Mouse (Mus musculus): ENCODE measurements around the gene Gm37240.

DNA sequence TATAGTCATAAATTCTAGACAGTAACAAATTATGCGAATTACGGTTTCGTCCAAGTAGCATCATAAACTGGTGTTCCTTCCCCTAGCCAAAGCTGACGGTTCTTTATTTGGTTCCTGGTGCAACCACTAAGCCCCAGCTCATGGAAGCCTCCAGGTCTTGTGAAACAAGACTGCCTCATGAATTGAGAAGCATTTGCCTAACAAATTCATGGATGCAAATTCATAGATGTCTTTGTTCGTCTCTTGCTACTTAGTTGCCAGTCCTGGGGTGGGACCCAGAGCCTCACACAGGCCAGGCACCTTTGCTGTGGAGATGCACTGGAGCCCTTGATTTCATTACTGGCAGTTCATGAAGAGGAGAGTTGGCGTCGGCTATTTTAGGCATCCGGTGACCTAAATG, 445.1 kb downstream of the Gm37240 start:
- TF ChIP-seq CTCF (IDR thresholded peaks at IDR 0.05; ENCODE audit: borderline replicate concordance, insufficient read depth, low read depth, low read length) (no peak), POLR2A (IDR thresholded peaks at IDR 0.05; ENCODE audit: borderline replicate concordance, insufficient read depth, low read length) (no peak)
